Mouse (Mus musculus): ENCODE measurements around the gene Bckdha.
A peak's percentile ranks its signal among the peaks of the same experiment; 100 is the strongest.

Bckdha gene

GRCm38 (mm10) chr7:25647574-25648123, 11.1 kb downstream of the Bckdha start:
- no peak for DNase-seq (ENCODE audit: low read depth in 1 of 2, low spot score in 2 of 2)

GRCm38 (mm10) chr7:25645074-25645473, 13.7 kb downstream of the Bckdha start:
- no peak for DNase-seq (ENCODE audit: low read depth in 1 of 2, low spot score in 2 of 2)

- DNase-seq (ENCODE audit: low read depth in 1 of 2, low spot score in 2 of 2): no peak
These were observed 14.2 kb downstream of the Bckdha start for GRCm38 (mm10) chr7:25644631-25645030.

GRCm38 (mm10) chr7:25644136-25644535, 14.6 kb downstream of the Bckdha start:
- no peak for DNase-seq (ENCODE audit: low read depth in 1 of 2, low spot score in 2 of 2)

- no peak for DNase-seq (ENCODE audit: low read depth in 1 of 2, low spot score in 2 of 2)
These were observed 19.0 kb downstream of the Bckdha start for GRCm38 (mm10) chr7:25639754-25640153.

- no peak for DNase-seq (ENCODE audit: low read depth in 1 of 2, low spot score in 2 of 2)
These were observed 21.7 kb downstream of the Bckdha start for GRCm38 (mm10) chr7:25637099-25637498.

GRCm38 (mm10) chr7:25636373-25636772, 22.4 kb downstream of the Bckdha start:
- DNase-seq (ENCODE audit: low read depth in 1 of 2, low spot score in 2 of 2): no peak

GRCm38 (mm10) chr7:25632679-25633078, 26.1 kb downstream of the Bckdha start:
- peak; percentile 61 to 62 for DNase-seq (ENCODE audit: low read depth in 1 of 2, low spot score in 2 of 2)

GRCm38 (mm10) chr7:25628323-25628620, 30.5 kb downstream of the Bckdha start:
- no peak for DNase-seq (ENCODE audit: low read depth in 1 of 2, low spot score in 2 of 2)

GRCm38 (mm10) chr7:25627431-25628322, 31.1 kb downstream of the Bckdha start:
- no peak for DNase-seq (ENCODE audit: low read depth in 1 of 2, low spot score in 2 of 2)

- DNase-seq (ENCODE audit: low read depth in 1 of 2, low spot score in 2 of 2): no peak
These were observed 32.0 kb downstream of the Bckdha start, which contains the start of gene B3gnt8 for GRCm38 (mm10) chr7:25626509-25627430. TSS of gene B3gnt8 (plus strand) at chr7:25626654.

- DNase-seq (ENCODE audit: low read depth in 1 of 2, low spot score in 2 of 2): no peak
These were observed 33.1 kb downstream of the Bckdha start for GRCm38 (mm10) chr7:25625594-25626250.

- no peak for DNase-seq (ENCODE audit: low read depth in 1 of 2, low spot score in 2 of 2)
These were observed 33.9 kb downstream of the Bckdha start for GRCm38 (mm10) chr7:25624851-25625250.

- no peak for DNase-seq (ENCODE audit: low read depth in 1 of 2, low spot score in 2 of 2)
These were observed 34.9 kb downstream of the Bckdha start for GRCm38 (mm10) chr7:25623857-25624370.

- DNase-seq (ENCODE audit: low read depth in 1 of 2, low spot score in 2 of 2): no peak
These were observed 38.0 kb downstream of the Bckdha start for GRCm38 (mm10) chr7:25620751-25621150.

- no peak for DNase-seq (ENCODE audit: low read depth in 1 of 2, low spot score in 2 of 2)
These were observed 38.7 kb downstream of the Bckdha start for GRCm38 (mm10) chr7:25620101-25620500.

- no peak for DNase-seq (ENCODE audit: low read depth in 1 of 2, low spot score in 2 of 2)
These were observed 39.1 kb downstream of the Bckdha start for GRCm38 (mm10) chr7:25619722-25619991.

- DNase-seq (ENCODE audit: low read depth in 1 of 2, low spot score in 2 of 2): peak; percentile 76 to 86
These were observed 39.7 kb downstream of the Bckdha start, which contains the start of gene Dmac2 for GRCm38 (mm10) chr7:25618865-25619721. TSS of gene Dmac2 (plus strand) at chr7:25619414.

GRCm38 (mm10) chr7:25617376-25618160, 41.2 kb downstream of the Bckdha start:
- DNase-seq (ENCODE audit: low read depth in 1 of 2, low spot score in 2 of 2): no peak

All from monocyte, adult 2 months (primary cell).